Mouse (Mus musculus): ENCODE measurements around the gene Gm7257.

The Gm7257 gene

DNA sequence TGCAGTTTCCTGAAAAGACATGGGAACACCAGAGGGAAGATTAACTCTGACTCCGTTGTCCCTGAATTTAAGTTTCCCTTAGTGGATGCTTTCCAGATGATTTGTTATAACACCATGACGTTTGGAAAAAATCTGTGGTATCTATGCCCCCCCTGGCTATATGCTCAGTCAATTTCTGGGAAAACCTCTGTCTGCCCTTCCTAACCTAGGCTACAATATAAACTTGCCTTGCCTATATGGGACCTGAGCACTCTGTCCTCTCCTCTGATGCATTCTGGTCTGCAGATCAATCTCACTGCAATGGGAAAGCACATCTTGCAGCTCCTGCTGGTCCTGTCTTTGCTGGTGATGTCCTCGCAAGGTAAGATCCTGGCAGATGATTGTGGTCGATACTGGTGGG, at the start of gene Gm7257:
Gm7257 (plus strand) TSS at position 301 of the 400 bp plus-strand sequence.
- no peak for DNase-seq (ENCODE audit: low spot score)

DNA sequence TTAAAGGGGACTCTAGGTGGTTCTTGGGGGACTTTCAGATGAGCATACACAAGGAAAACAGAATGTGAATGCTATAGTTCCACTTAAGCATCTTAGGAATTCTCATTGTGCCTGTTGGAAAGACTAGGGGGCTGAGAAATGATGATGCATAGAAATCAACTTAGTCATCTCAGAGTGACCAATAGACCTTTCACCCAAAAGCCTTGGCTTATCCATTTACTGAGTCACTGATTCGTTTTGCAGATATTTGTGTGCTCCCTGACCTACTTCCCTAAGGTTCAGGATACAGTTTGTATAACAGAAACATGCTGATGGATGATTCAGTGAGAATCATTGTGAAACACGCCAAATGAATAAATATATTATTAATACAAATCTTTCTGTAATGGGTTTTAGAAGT, 28.7 kb upstream of the Gm7257 start:
- no peak for DNase-seq (ENCODE audit: low spot score)

DNA sequence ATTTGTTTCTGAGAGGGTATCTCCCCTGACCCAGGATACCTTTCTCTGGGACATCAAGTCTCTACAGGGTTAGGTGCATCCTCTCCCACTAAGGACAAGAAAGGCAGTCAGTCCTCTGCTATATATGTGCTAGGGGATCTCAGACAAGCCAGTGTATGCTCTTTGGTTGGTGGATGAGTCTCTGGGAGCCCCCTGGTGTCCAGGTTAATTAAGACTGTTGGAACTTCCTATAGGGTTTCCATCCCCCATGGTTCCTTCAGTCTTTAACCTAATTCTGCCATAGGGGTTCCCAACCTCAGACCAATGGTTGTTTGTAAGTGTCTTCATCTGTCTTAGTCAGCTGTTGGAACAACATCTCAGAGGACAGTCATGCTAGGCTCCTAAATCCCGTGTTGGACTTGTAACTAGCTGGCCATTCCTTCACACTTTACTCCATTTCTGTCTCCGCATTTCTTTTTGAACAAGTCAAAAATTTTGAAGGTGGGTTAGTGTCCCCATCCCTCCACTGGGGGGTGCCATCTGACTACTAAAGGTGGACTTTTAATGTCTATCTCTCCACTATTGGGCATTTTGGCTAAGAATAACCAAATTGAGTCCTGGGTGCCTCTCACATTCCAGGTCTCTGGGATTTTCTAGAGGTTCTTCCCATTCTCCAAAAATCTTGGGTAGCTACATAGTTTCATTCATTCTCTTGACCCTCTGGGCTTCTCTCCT, 3.5 kb downstream of the Gm7257 start:
- DNase-seq (ENCODE audit: low spot score): no peak

DNA sequence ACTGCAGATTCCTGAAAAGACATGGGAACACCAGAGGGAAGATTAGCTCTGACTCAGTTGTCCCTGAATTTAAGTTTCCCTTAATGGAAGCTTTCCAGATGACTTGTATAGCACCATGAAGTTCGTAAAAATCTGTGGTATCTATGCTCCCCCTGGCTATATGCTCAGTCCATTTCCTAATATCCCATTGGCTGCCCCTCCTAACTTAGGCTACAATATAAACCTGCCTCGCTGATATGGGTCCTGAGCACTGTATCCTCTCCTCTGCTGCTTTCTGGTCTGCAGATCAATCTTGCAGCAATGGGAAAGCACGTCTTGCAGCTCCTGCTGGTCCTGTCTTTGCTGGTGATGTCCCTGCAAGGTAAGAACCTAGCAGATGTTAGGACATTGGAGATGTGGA, 43.7 kb downstream of the Gm7257 start, which contains the start of gene Gm9513:
Gm9513 (plus strand) TSS at position 301 of the 400 bp plus-strand sequence.
- no peak for DNase-seq (ENCODE audit: low spot score)
